Mouse (Mus musculus) MN1 (cell line): ENCODE results near the gene Ahsg.
A peak's percentile ranks its signal among the peaks of the same experiment; 100 is the strongest.

Source experiments
- DNase-seq: peaks from one replicate; pipeline ENCODE4 v3.0.0-alpha.2; 2016; ENCODE audit warnings: low spot score

Gene Ahsg

GRCm38 (mm10) chr16:22888835-22889234 lies 2.2 kb upstream of the Ahsg start:
- no peak for DNase-seq

GRCm38 (mm10) chr16:22889716-22890115 lies 1.4 kb upstream of the Ahsg start:
- no peak for DNase-seq

- no peak for DNase-seq
Observed at GRCm38 (mm10) chr16:22891733-22892154, 667 bp downstream of the Ahsg start.

GRCm38 (mm10) chr16:22894095-22894494 lies 3.0 kb downstream of the Ahsg start:
- DNase-seq: no peak

GRCm38 (mm10) chr16:22896618-22897017 lies 5.5 kb downstream of the Ahsg start:
- DNase-seq: no peak

GRCm38 (mm10) chr16:22899346-22899745 lies 8.3 kb downstream of the Ahsg start:
- DNase-seq: no peak

- no peak for DNase-seq
Observed at GRCm38 (mm10) chr16:22899866-22900570, 8.9 kb downstream of the Ahsg start.

- no peak for DNase-seq
Observed at GRCm38 (mm10) chr16:22901326-22901725, 10.2 kb downstream of the Ahsg start.

GRCm38 (mm10) chr16:22909290-22909689 lies 18.2 kb downstream of the Ahsg start:
- no peak for DNase-seq

GRCm38 (mm10) chr16:22911986-22912385 lies 20.9 kb downstream of the Ahsg start:
- DNase-seq: no peak

- no peak for DNase-seq
Observed at GRCm38 (mm10) chr16:22912886-22913285, 21.8 kb downstream of the Ahsg start.

- no peak for DNase-seq
Observed at GRCm38 (mm10) chr16:22914276-22914675, 23.2 kb downstream of the Ahsg start.

- no peak for DNase-seq
Observed at GRCm38 (mm10) chr16:22918034-22918433, 27.0 kb downstream of the Ahsg start, which contains the start of gene Fetub. Gene Fetub, plus strand, starts transcription at chr16:22918334.

- DNase-seq: peak; percentile 86
Observed at GRCm38 (mm10) chr16:22918664-22919312, 27.7 kb downstream of the Ahsg start.

- peak; percentile 93 for DNase-seq
Observed at GRCm38 (mm10) chr16:22919971-22920854, 29.1 kb downstream of the Ahsg start.

GRCm38 (mm10) chr16:22921761-22922160 lies 30.7 kb downstream of the Ahsg start:
- no peak for DNase-seq

- no peak for DNase-seq
Observed at GRCm38 (mm10) chr16:22922433-22922832, 31.4 kb downstream of the Ahsg start.

- peak; percentile 75 for DNase-seq
Observed at GRCm38 (mm10) chr16:22929575-22929974, 38.5 kb downstream of the Ahsg start.

GRCm38 (mm10) chr16:22931431-22932200 lies 40.5 kb downstream of the Ahsg start:
- no peak for DNase-seq

- no peak for DNase-seq
Observed at GRCm38 (mm10) chr16:22937631-22938030, 46.6 kb downstream of the Ahsg start.

- DNase-seq: no peak
Observed at GRCm38 (mm10) chr16:22938541-22938940, 47.5 kb downstream of the Ahsg start.
